Mouse (Mus musculus) left cerebral cortex, adult 18-20 months (tissue): ENCODE measurements at regions not wholly inside any gene's neighbourhood (a gene's known extent, or its start where the extent isn't known, plus 50 kb on each side); places are given as distances from the start of the nearest gene placed in this dataset.

ENCODE experiments used
- DNase-seq, 2 experiments: peaks; one replicate each; pipeline ENCODE4 v3.0.0; 2021 to 2022; ENCODE audit warnings: low spot score in 2 of 2, mixed read lengths in 1 of 2

- no peak for DNase-seq
Observed at GRCm38 (mm10) chr12:102057979-102058378, 70.6 kb upstream of the Slc24a4 start.

GRCm38 (mm10) chr12:102058428-102058827 lies 70.1 kb upstream of the Slc24a4 start:
- no peak for DNase-seq

- no peak for DNase-seq
Observed at GRCm38 (mm10) chr12:102061096-102061495, 67.4 kb upstream of the Slc24a4 start.

- DNase-seq, result no peak
Observed at GRCm38 (mm10) chr12:102061657-102062614, 66.6 kb upstream of the Slc24a4 start.

GRCm38 (mm10) chr12:102062648-102063047 lies 65.9 kb upstream of the Slc24a4 start:
- no peak for DNase-seq

GRCm38 (mm10) chr12:102063211-102063610 lies 65.3 kb upstream of the Slc24a4 start:
- DNase-seq, result no peak

GRCm38 (mm10) chr12:102064710-102065325 lies 63.7 kb upstream of the Slc24a4 start:
- DNase-seq, result peak; percentile 10 to 19

- no peak for DNase-seq
Observed at GRCm38 (mm10) chr12:102067685-102068084, 60.8 kb upstream of the Slc24a4 start.

- DNase-seq, result no peak
Observed at GRCm38 (mm10) chr12:102069521-102070201, 58.9 kb upstream of the Slc24a4 start.

- no peak for DNase-seq
Observed at GRCm38 (mm10) chr12:102071888-102072619, 56.5 kb upstream of the Slc24a4 start.

GRCm38 (mm10) chr12:102073540-102073939 lies 55.0 kb upstream of the Slc24a4 start:
- peak in 1 of 2 experiments; percentile 19 for DNase-seq

- no peak for DNase-seq
Observed at GRCm38 (mm10) chr12:102076298-102076697, 52.2 kb upstream of the Slc24a4 start.
